Mouse (Mus musculus) liver, embryonic 14.5 days (tissue): ENCODE results near the gene Commd7. TPM values are rescaled to one million over a fixed set of nuclear protein-coding genes. Genes with fewer than 3 reads are reported as not detected.
A peak's percentile ranks its signal among the peaks of the same experiment; 100 is the strongest.

Experiments
- ATAC-seq: fragments of 200-750 bp; cut with Nextera tagmentation; 2 replicates; pipeline ENCODE4 v1.8.0; 2017; ENCODE audit warnings: moderate number of reproducible peaks, mild to moderate bottlenecking, moderate library complexity; ENCODE audit not compliant: insufficient read depth
- DNase-seq, 3 experiments: peaks; one replicate each; pipeline ENCODE4 v3.0.0-alpha.2; 2012 to 2013; ENCODE audit warnings: low read depth in 3 of 3, low spot score in 3 of 3
- H3K27ac ChIP-seq: fragments of 300-500 bp; sonication (generic); 2 replicates; pipeline ENCODE4 v1.5.1; 2014; ENCODE audit warnings: moderate library complexity, mild to moderate bottlenecking, control low read depth, inconsistent platforms
- H3K27me3 ChIP-seq: fragments of 300-500 bp; sonication (generic); 2 replicates; pipeline ENCODE4 v1.6.1; 2014; ENCODE audit warnings: mild to moderate bottlenecking, low read length, moderate library complexity; ENCODE audit not compliant: control insufficient read depth, insufficient read depth
- H3K36me3 ChIP-seq: fragments of 300-500 bp; sonication (generic); replicated peaks from 2 replicates; pipeline ENCODE4 v1.6.1; 2014; ENCODE audit warnings: low read depth; ENCODE audit not compliant: control insufficient read depth, insufficient read depth
- H3K4me1 ChIP-seq, 2 experiments: fragments of 200-500 bp in 1 of 2; fragments of 300-500 bp in 1 of 2; sonication (generic) in 1 of 2; replicated peaks; 2 replicates each; pipeline ENCODE4 v1.6.1; 2012 to 2014; ENCODE audit warnings: antibody characterized with exemption in 1 of 2, inconsistent platforms in 1 of 2, low read length in 1 of 2; ENCODE audit not compliant: control insufficient read depth in 2 of 2, insufficient read depth in 2 of 2
- H3K4me2 ChIP-seq: fragments of 300-500 bp; sonication (generic); 2 replicates; pipeline ENCODE4 v1.6.1; 2014; ENCODE audit warnings: low read depth, mild to moderate bottlenecking, control low read depth, moderate library complexity
- H3K4me3 ChIP-seq, 2 experiments: fragments of 200-500 bp in 1 of 2; fragments of 300-500 bp in 1 of 2; sonication (generic) in 1 of 2; 2 replicates each; pipeline ENCODE4 v1.5.1; 2012 to 2014; ENCODE audit warnings: low read depth in 2 of 2, low read length in 2 of 2, mild to moderate bottlenecking in 2 of 2, control low read depth in 1 of 2, inconsistent platforms in 1 of 2, moderate library complexity in 1 of 2; ENCODE audit not compliant: insufficient read depth in 1 of 2
- H3K9ac ChIP-seq: fragments of 300-500 bp; sonication (generic); replicated peaks from 2 replicates; pipeline ENCODE4 v1.6.1; 2014; ENCODE audit warnings: mild to moderate bottlenecking, control low read depth, moderate library complexity
- H3K9me3 ChIP-seq: fragments of 300-500 bp; sonication (generic); 2 replicates; pipeline ENCODE4 v1.6.1; 2016; ENCODE audit warnings: low read length, mixed read lengths; ENCODE audit not compliant: control insufficient read depth
- CTCF ChIP-seq: IDR thresholded peaks from 2 replicates; pipeline ENCODE4 v1.5.1; 2016; ENCODE audit warnings: antibody characterized with exemption, low read depth, control low read depth
- EP300 ChIP-seq: IDR thresholded peaks from 2 replicates; pipeline ENCODE4 v1.6.1; 2016; ENCODE audit warnings: antibody characterized with exemption, low read depth
- WGBS: fragments of 180-500 bp; shearing (Covaris S2); extraction: QIAGEN DNeasy Blood & Tissue Kit; methylation state at CpG from one replicate; pipeline ENCODE4 v1.1.7; 2014; ENCODE audit not compliant: insufficient replicate concordance; 5-methylcytosine and 5-hydroxymethylcytosine counted together
- polyA plus RNA-seq, 2 experiments: library from polyadenylated mRNA; depleted of rRNA in 1 of 2; stranded (reverse) in 1 of 2; unstranded in 1 of 2; fragments of >200 nt; fragmentation: Nextera tagmentation in 1 of 2; extraction: Ambion mirVana in 1 of 2; gene quantifications; 2 replicates each; pipeline versions ENCODE4 v1.2.1 to v1.2.3; 2012 to 2014

Gene Commd7
- polyA plus RNA-seq, 2 experiments, result 9.5 to 24.9 TPM

GRCm38 (mm10) chr2:153642496-153642895, 9.9 kb upstream of the Commd7 start:
- Histone ChIP-seq H3K9me3 (no peaks in the 10 kb centered on the region), H3K9ac (no peak overlapping the region), H3K27me3 (no peaks in the 10 kb centered on the region), H3K4me2 (no peak overlapping the region), H3K4me1 (no peaks in the 10 kb centered on the region), H3K36me3 (no peaks in the 10 kb centered on the region), H3K4me3 (no peak overlapping the region), H3K27ac (no peak overlapping the region)
- WGBS, result 36% methylated on average over 3 of the region's 3 CpGs
- no peak for TF ChIP-seq CTCF
- TF ChIP-seq EP300, result no peak
- ATAC-seq (no peak), DNase-seq (no peak)

- no peaks in the 10 kb centered on the region for H3K27me3 ChIP-seq
- H3K9me3 ChIP-seq, result no peaks in the 10 kb centered on the region
- TF ChIP-seq CTCF (no peak), EP300 (no peak)
- no peak for DNase-seq
- no peak overlapping the region for H3K4me2 ChIP-seq
- ATAC-seq, result no peak
- no peaks in the 10 kb centered on the region for H3K4me1 ChIP-seq
- WGBS, result 26% methylated on average over 15 of the region's 15 CpGs
- no peak overlapping the region for H3K9ac ChIP-seq
- H3K4me3 ChIP-seq, result no peak overlapping the region
- H3K36me3 ChIP-seq, result no peaks in the 10 kb centered on the region
- H3K27ac ChIP-seq, result no peak overlapping the region
Measured at GRCm38 (mm10) chr2:153638977-153639680, 6.5 kb upstream of the Commd7 start.

- Histone ChIP-seq H3K4me2 (peak overlapping the region; percentile 86), H3K36me3 (no peaks in the 10 kb centered on the region), H3K27ac (no peak overlapping the region), H3K4me1 (peaks cover 3 to 15% of the 10 kb centered on the region in 2 experiments), H3K27me3 (no peaks in the 10 kb centered on the region), H3K9ac (no peak overlapping the region; the same call in 1 of the 2 replicates), H3K9me3 (no peaks in the 10 kb centered on the region), H3K4me3 (peak overlapping the region in 1 of 2 experiments; percentile 98; a peak in 2 of 4 replicates)
- no peak for TF ChIP-seq CTCF
- TF ChIP-seq EP300, result no peak
- DNase-seq (no peak), ATAC-seq (no peak)
- 84% methylated on average over 5 of the region's 5 CpGs for WGBS
Measured at GRCm38 (mm10) chr2:153633259-153633658, 678 bp upstream of the Commd7 start.

- peak overlapping the region; percentile 86 for H3K4me2 ChIP-seq
- WGBS, result 6% methylated on average over 2 of the region's 2 CpGs
- no peak overlapping the region for H3K27ac ChIP-seq
- ATAC-seq, result peak; percentile 5; the same call in 1 of the 2 replicates
- no peaks in the 10 kb centered on the region for H3K27me3 ChIP-seq
- H3K4me3 ChIP-seq, result peak overlapping the region; percentile 77 to 98
- peak overlapping the region; percentile 96 for H3K9ac ChIP-seq
- H3K9me3 ChIP-seq, result no peaks in the 10 kb centered on the region
- H3K36me3 ChIP-seq, result no peaks in the 10 kb centered on the region; the same call in 1 of the 2 replicates
- no peak for DNase-seq
- TF ChIP-seq CTCF (no peak), EP300 (no peak)
- peaks cover 3 to 15% of the 10 kb centered on the region in 2 experiments for H3K4me1 ChIP-seq
Measured at GRCm38 (mm10) chr2:153632871-153633226, 268 bp upstream of the Commd7 start.

- ATAC-seq (no peak), DNase-seq (no peak)
- Histone ChIP-seq H3K9ac (no peak overlapping the region), H3K4me1 (peaks cover 3 to 15% of the 10 kb centered on the region in 2 experiments), H3K27ac (no peak overlapping the region), H3K27me3 (no peaks in the 10 kb centered on the region), H3K36me3 (peaks cover 4% of the 10 kb centered on the region), H3K9me3 (no peaks in the 10 kb centered on the region), H3K4me3 (no peak overlapping the region), H3K4me2 (peak overlapping the region; percentile 86; the same call in 1 of the 2 replicates)
- no peak for TF ChIP-seq EP300
- no peak for TF ChIP-seq CTCF
- WGBS, result 26% methylated on average over 3 of the region's 3 CpGs
Measured at GRCm38 (mm10) chr2:153630950-153631349, 1.6 kb downstream of the Commd7 start.
